In the genomic region with DNA sequence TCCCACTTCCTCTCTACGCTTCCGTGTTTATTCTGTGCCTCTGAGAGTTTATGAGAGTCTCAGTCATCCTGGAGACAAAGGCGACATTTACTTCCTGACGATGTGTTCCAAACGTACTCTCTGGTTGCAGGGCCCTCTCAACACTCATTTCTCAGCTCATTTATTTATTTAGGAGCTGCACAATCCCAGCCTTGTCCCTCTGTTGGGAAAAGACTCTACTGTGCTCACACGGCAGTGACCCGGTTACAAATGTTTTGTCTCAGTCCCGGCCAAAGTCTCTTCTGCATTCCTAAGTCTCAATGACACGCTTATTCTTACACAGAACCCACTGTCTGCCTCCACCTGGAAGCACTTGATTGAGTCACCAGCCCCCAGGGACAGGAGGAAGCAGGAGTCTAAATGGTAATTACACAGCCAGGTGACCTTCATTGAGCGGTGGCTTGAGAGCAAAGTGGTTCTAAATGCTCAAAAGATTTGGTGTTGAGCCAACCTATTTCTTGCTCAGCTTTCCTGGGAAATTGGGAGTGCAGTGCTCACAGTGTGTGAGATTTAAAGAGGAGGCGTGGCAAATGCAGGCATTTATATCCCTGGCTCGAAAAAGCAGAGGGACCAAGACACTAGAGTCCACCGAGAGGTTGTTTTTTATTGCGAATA, we compare ENCODE assay signal across 9 mouse cellular contexts.
DNase-seq lines count a peak whose midpoint lies in the region; ATAC-seq and TF ChIP-seq lines count a peak whose summit lies in the region.
"Had no signal": no experiment of that assay in that cellular context is flagged by ENCODE, and none has a peak within 500 bp of the region (broad histone marks: within the 10 kb centered on the region; RNA-seq: fewer than 3 reads in every experiment).

No protein-coding gene starts in this region.

- peaks cover 19% of the 10 kb centered on the region for H3K4me1 ChIP-seq in heart, embryonic 13.5 days
- peaks cover 24% of the 10 kb centered on the region for H3K4me1 ChIP-seq in limb, embryonic 11.5 days (ENCODE audit: control insufficient read depth, insufficient read depth, low read length)
- peaks cover 9% of the 10 kb centered on the region for H3K4me1 ChIP-seq in olfactory bulb, adult 2 months (ENCODE audit: control insufficient read depth, insufficient read depth, low read length)

- WGBS in heart, embryonic 13.5 days: 55% methylated on average over 14 of the region's 14 CpGs
- WGBS in limb, embryonic 11.5 days: 34% methylated on average over 14 of the region's 14 CpGs
- 22% methylated on average over 14 of the region's 14 CpGs for WGBS in olfactory bulb, adult 2 months

- peak; percentile 51 for DNase-seq in gastrocnemius, adult 2 months
- DNase-seq in gastrocnemius, postnatal 14 days: no peak
- peak; percentile 21 for DNase-seq in ZHBTc4 (ENCODE audit: low read depth, low spot score)
- DNase-seq in limb, embryonic 11.5 days (ENCODE audit: low spot score): peak; percentile 58
- no peak for DNase-seq in urinary bladder, adult 18-20 months (ENCODE audit: low spot score in 2 of 2)
- no peak for DNase-seq in ovary, postnatal 10 days (ENCODE audit: low spot score)

- H3K9me3 ChIP-seq in heart, embryonic 13.5 days: no peaks in the 10 kb centered on the region
- no peaks in the 10 kb centered on the region for H3K9me3 ChIP-seq in limb, embryonic 11.5 days (ENCODE audit: control insufficient read depth, low read length)

- H3K4me2 ChIP-seq in heart, embryonic 13.5 days: peak overlapping the region; percentile 10
- peak overlapping the region; percentile 5; the same call in 1 of the 2 replicates for H3K4me2 ChIP-seq in limb, embryonic 11.5 days (ENCODE audit: low read depth, severe bottlenecking)

- H3K36me3 ChIP-seq in heart, embryonic 13.5 days: no peaks in the 10 kb centered on the region
- H3K36me3 ChIP-seq in limb, embryonic 11.5 days (ENCODE audit: control insufficient read depth, insufficient read depth, low read length): no peaks in the 10 kb centered on the region

- ATAC-seq in heart, embryonic 13.5 days (ENCODE audit: extremely low read depth, insufficient number of reproducible peaks, low FRiP score, low TSS enrichment): no peak
- peak; percentile 75 for ATAC-seq in limb, embryonic 11.5 days (ENCODE audit: insufficient number of reproducible peaks, low FRiP score, low TSS enrichment, low read depth)

- H3K4me3 ChIP-seq in gastrocnemius, adult 2 months: peak overlapping the region; percentile 57
- H3K4me3 ChIP-seq in heart, embryonic 13.5 days: no peak overlapping the region
- no peak overlapping the region for H3K4me3 ChIP-seq in limb, embryonic 11.5 days (ENCODE audit: low read depth, low read length)
- H3K4me3 ChIP-seq in olfactory bulb, adult 2 months (ENCODE audit: insufficient read depth, low read depth, low read length): no peak overlapping the region
- H3K4me3 ChIP-seq: megakaryocyte, embryonic 14.5 days had no signal

- TF ChIP-seq CTCF in gastrocnemius, adult 2 months (IDR thresholded peaks at IDR 0.05): no peak
- no peak for TF ChIP-seq CTCF in olfactory bulb, adult 2 months (IDR thresholded peaks at IDR 0.05; ENCODE audit: insufficient read depth, low read depth, low read length)

- peak overlapping the region; percentile 63 for H3K27ac ChIP-seq in gastrocnemius, adult 2 months
- peak overlapping the region; percentile 32; the same call in 1 of the 2 replicates for H3K27ac ChIP-seq in heart, embryonic 13.5 days (replicated peaks)
- peak overlapping the region; percentile 39; the same call in 1 of the 2 replicates for H3K27ac ChIP-seq in limb, embryonic 11.5 days (replicated peaks; ENCODE audit: low read depth, low read length)
- H3K27ac ChIP-seq in olfactory bulb, adult 2 months (ENCODE audit: insufficient read depth, low read depth, low read length): 0 out of 2 replicates have a peak overlapping the region, but pooled peaks have one; percentile 28

- TF ChIP-seq POLR2A in olfactory bulb, adult 2 months (IDR thresholded peaks at IDR 0.05; ENCODE audit: insufficient read depth, low read depth, low read length): no peak

- peaks cover 1% of the 10 kb centered on the region; the same call in 1 of the 2 replicates for H3K27me3 ChIP-seq in heart, embryonic 13.5 days (replicated peaks)
- no peaks in the 10 kb centered on the region for H3K27me3 ChIP-seq in limb, embryonic 11.5 days (ENCODE audit: control insufficient read depth, insufficient read depth, low read length)

- H3K9ac ChIP-seq in heart, embryonic 13.5 days: no peak overlapping the region
- no peak overlapping the region for H3K9ac ChIP-seq in limb, embryonic 11.5 days (ENCODE audit: low read length)

- intact Hi-C loops in gastrocnemius, adult 2 months (cut with DNase I): no loop called here
- intact Hi-C loops in gastrocnemius, postnatal 14 days (cut with DNase I; ENCODE audit: low total_unique reads): no loop called here

Comparison
In these comparisons a context has a peak if more than half of its experiments do, and no peak if none do; other contexts are left out.
1. DNase-seq: peak in gastrocnemius, adult 2 months (single experiment), ZHBTc4 (single experiment) and limb, embryonic 11.5 days (single experiment); none in gastrocnemius, postnatal 14 days (single experiment), urinary bladder, adult 18-20 months (0 of 2) and ovary, postnatal 10 days (single experiment).
2. Peak in every context shown above with its lines, with median percentiles within 50 percentile points of each other: H3K27ac ChIP-seq.